Mouse (Mus musculus) embryonic facial prominence, embryonic 12.5 days (tissue): ENCODE results near the gene Neu3. TPM values are rescaled to one million over a fixed set of nuclear protein-coding genes. Genes with fewer than 3 reads are reported as not detected.
"Not testable (repeated sequence)": the region's sequence is repeated elsewhere in the genome, so short reads cannot be mapped to it uniquely, and the experiment has no call there.

ENCODE experiments used
- ATAC-seq: fragments of 200-750 bp; cut with Nextera tagmentation; 2 replicates; pipeline ENCODE4 v1.8.0; 2017; ENCODE audit not compliant: insufficient number of reproducible peaks, insufficient read depth, low FRiP score, low TSS enrichment
- H3K27ac ChIP-seq: fragments of 300-500 bp; sonication (generic); 2 replicates; pipeline ENCODE4 v1.5.1; 2016; ENCODE audit warnings: mild to moderate bottlenecking
- H3K27me3 ChIP-seq: fragments of 300-500 bp; sonication (generic); 2 replicates; pipeline ENCODE4 v1.6.1; 2016; ENCODE audit warnings: mild to moderate bottlenecking, moderate library complexity
- H3K36me3 ChIP-seq: fragments of 300-500 bp; sonication (generic); 2 replicates; pipeline ENCODE4 v1.6.1; 2016; ENCODE audit warnings: mild to moderate bottlenecking
- H3K4me1 ChIP-seq: fragments of 300-500 bp; sonication (generic); 2 replicates; pipeline ENCODE4 v1.6.1; 2016
- H3K4me2 ChIP-seq: fragments of 300-500 bp; sonication (generic); replicated peaks from 2 replicates; pipeline ENCODE4 v1.6.1; 2016; ENCODE audit warnings: mild to moderate bottlenecking, moderate library complexity
- H3K4me3 ChIP-seq: fragments of 300-500 bp; sonication (generic); 2 replicates; pipeline ENCODE4 v1.5.1; 2016; ENCODE audit warnings: mild to moderate bottlenecking
- H3K9ac ChIP-seq: fragments of 300-500 bp; sonication (generic); 2 replicates; pipeline ENCODE4 v1.6.1; 2016; ENCODE audit warnings: mild to moderate bottlenecking, moderate library complexity
- H3K9me3 ChIP-seq: fragments of 300-500 bp; sonication (generic); 2 replicates; pipeline ENCODE4 v1.6.1; 2016; ENCODE audit warnings: mild to moderate bottlenecking, moderate library complexity
- WGBS: fragments of 180-500 bp; shearing (Covaris S2); methylation state at CpG from one replicate; pipeline ENCODE4 v1.1.7; 2016; 5-methylcytosine and 5-hydroxymethylcytosine counted together
- polyA plus RNA-seq: library from polyadenylated mRNA; unstranded; fragments of >200 nt; fragmentation: Nextera tagmentation; extraction: Ambion mirVana; gene quantifications from 2 replicates; pipeline ENCODE4 v1.2.1, GENCODE M21; 2016

Neu3 gene
- polyA plus RNA-seq, 1 experiment from 2014 or later = 2.3 TPM

- H3K9ac ChIP-seq = no peak overlapping the region
- H3K27ac ChIP-seq = no peak overlapping the region
- no peaks in the 10 kb centered on the region for H3K27me3 ChIP-seq
- H3K4me3 ChIP-seq = no peak overlapping the region
- no peak overlapping the region for H3K4me2 ChIP-seq
- no peaks in the 10 kb centered on the region for H3K36me3 ChIP-seq
- H3K4me1 ChIP-seq = no peaks in the 10 kb centered on the region
- H3K9me3 ChIP-seq = no peaks in the 10 kb centered on the region
- 74% methylated on average over 6 of the region's 6 CpGs for WGBS
- no peak for ATAC-seq
Observed at GRCm38 (mm10) chr7:99826096-99826495, 2.1 kb downstream of the Neu3 start.

GRCm38 (mm10) chr7:99825511-99825910 lies 2.7 kb downstream of the Neu3 start:
- Histone ChIP-seq H3K4me1 (no peaks in the 10 kb centered on the region), H3K9me3 (no peaks in the 10 kb centered on the region), H3K27me3 (no peaks in the 10 kb centered on the region), H3K9ac (no peak overlapping the region), H3K27ac (no peak overlapping the region), H3K4me3 (no peak overlapping the region), H3K36me3 (no peaks in the 10 kb centered on the region), H3K4me2 (no peak overlapping the region)
- 82% methylated on average over 9 of the region's 9 CpGs for WGBS
- ATAC-seq = no peak

- WGBS = 85% methylated on average over 16 of the region's 16 CpGs
- Histone ChIP-seq H3K36me3 (no peaks in the 10 kb centered on the region), H3K4me2 (no peak overlapping the region), H3K4me1 (no peaks in the 10 kb centered on the region), H3K27ac (no peak overlapping the region), H3K9me3 (no peaks in the 10 kb centered on the region), H3K27me3 (no peaks in the 10 kb centered on the region), H3K9ac (no peak overlapping the region), H3K4me3 (no peak overlapping the region)
- no peak for ATAC-seq
Observed at GRCm38 (mm10) chr7:99824649-99825483, 3.4 kb downstream of the Neu3 start.

- WGBS = 86% methylated on average over 10 of the region's 10 CpGs
- Histone ChIP-seq H3K27ac (no peak overlapping the region), H3K36me3 (no peaks in the 10 kb centered on the region), H3K9ac (no peak overlapping the region), H3K4me1 (no peaks in the 10 kb centered on the region), H3K9me3 (no peaks in the 10 kb centered on the region), H3K4me2 (no peak overlapping the region), H3K4me3 (no peak overlapping the region), H3K27me3 (no peaks in the 10 kb centered on the region)
- ATAC-seq = no peak
Observed at GRCm38 (mm10) chr7:99823045-99823663, 5.1 kb downstream of the Neu3 start.

GRCm38 (mm10) chr7:99822426-99822825 lies 5.8 kb downstream of the Neu3 start:
- Histone ChIP-seq H3K9ac (no peak overlapping the region), H3K4me3 (no peak overlapping the region), H3K9me3 (no peaks in the 10 kb centered on the region), H3K4me2 (no peak overlapping the region), H3K27ac (no peak overlapping the region), H3K27me3 (no peaks in the 10 kb centered on the region), H3K36me3 (no peaks in the 10 kb centered on the region), H3K4me1 (no peaks in the 10 kb centered on the region)
- 76% methylated on average over 5 of the region's 5 CpGs for WGBS
- no peak for ATAC-seq

- H3K9ac ChIP-seq = no peak overlapping the region
- H3K9me3 ChIP-seq = no peaks in the 10 kb centered on the region
- no peak overlapping the region for H3K4me2 ChIP-seq
- ATAC-seq = no peak
- no peaks in the 10 kb centered on the region for H3K27me3 ChIP-seq
- no peaks in the 10 kb centered on the region for H3K4me1 ChIP-seq
- H3K27ac ChIP-seq = no peak overlapping the region
- H3K4me3 ChIP-seq = no peak overlapping the region
- WGBS = 79% methylated on average over 2 of the region's 2 CpGs
- H3K36me3 ChIP-seq = no peaks in the 10 kb centered on the region
Observed at GRCm38 (mm10) chr7:99821953-99822352, 6.3 kb downstream of the Neu3 start.

- not testable (repeated sequence) for H3K9ac ChIP-seq, H3K4me1 ChIP-seq, H3K4me2 ChIP-seq, H3K27ac ChIP-seq, H3K27me3 ChIP-seq, H3K4me3 ChIP-seq, H3K36me3 ChIP-seq, H3K9me3 ChIP-seq, ATAC-seq
- 21% methylated on average over 9 of the region's 9 CpGs for WGBS
Observed at GRCm38 (mm10) chr7:99818181-99818725, 10.0 kb downstream of the Neu3 start.

- Histone ChIP-seq H3K9me3 (no peaks in the 10 kb centered on the region), H3K27me3 (no peaks in the 10 kb centered on the region), H3K36me3 (0 out of 2 replicates have a peak, but pooled peaks cover 10% of the 10 kb centered on the region), H3K4me1 (no peaks in the 10 kb centered on the region), H3K4me3 (no peak overlapping the region), H3K4me2 (no peak overlapping the region), H3K27ac (no peak overlapping the region), H3K9ac (no peak overlapping the region)
- 86% methylated on average over 11 of the region's 11 CpGs for WGBS
- ATAC-seq = no peak
Observed at GRCm38 (mm10) chr7:99813394-99813793, 14.8 kb downstream of the Neu3 start.

- Histone ChIP-seq H3K9me3 (no peaks in the 10 kb centered on the region), H3K36me3 (0 out of 2 replicates have a peak, but pooled peaks cover 10% of the 10 kb centered on the region), H3K9ac (no peak overlapping the region), H3K27me3 (no peaks in the 10 kb centered on the region), H3K4me3 (no peak overlapping the region), H3K27ac (no peak overlapping the region), H3K4me2 (no peak overlapping the region), H3K4me1 (no peaks in the 10 kb centered on the region)
- WGBS = 88% methylated on average over 4 of the region's 4 CpGs
- ATAC-seq = no peak
Observed at GRCm38 (mm10) chr7:99811661-99812060, 16.6 kb downstream of the Neu3 start.

- no peak overlapping the region for H3K4me2 ChIP-seq
- no peak for ATAC-seq
- H3K9me3 ChIP-seq = no peaks in the 10 kb centered on the region
- no peak overlapping the region for H3K4me3 ChIP-seq
- 77% methylated on average over 2 of the region's 2 CpGs for WGBS
- H3K4me1 ChIP-seq = no peaks in the 10 kb centered on the region
- no peak overlapping the region for H3K9ac ChIP-seq
- no peak overlapping the region for H3K27ac ChIP-seq
- H3K27me3 ChIP-seq = no peaks in the 10 kb centered on the region
- H3K36me3 ChIP-seq = 0 out of 2 replicates have a peak, but pooled peaks cover 10% of the 10 kb centered on the region
Observed at GRCm38 (mm10) chr7:99810814-99811213, 17.4 kb downstream of the Neu3 start.

GRCm38 (mm10) chr7:99807043-99807442 lies 21.2 kb downstream of the Neu3 start:
- not testable (repeated sequence) for H3K36me3 ChIP-seq, H3K4me2 ChIP-seq, ATAC-seq, H3K4me3 ChIP-seq, H3K27ac ChIP-seq, H3K9ac ChIP-seq, H3K9me3 ChIP-seq, H3K4me1 ChIP-seq, H3K27me3 ChIP-seq
- WGBS = 79% methylated on average over 7 of the region's 7 CpGs

GRCm38 (mm10) chr7:99805340-99805739 lies 22.9 kb downstream of the Neu3 start:
- no peak for ATAC-seq
- Histone ChIP-seq H3K4me2 (no peak overlapping the region), H3K4me3 (no peak overlapping the region), H3K9me3 (no peaks in the 10 kb centered on the region), H3K36me3 (no peaks in the 10 kb centered on the region), H3K4me1 (no peaks in the 10 kb centered on the region), H3K27me3 (no peaks in the 10 kb centered on the region), H3K9ac (no peak overlapping the region), H3K27ac (no peak overlapping the region)
- WGBS = 66% methylated on average over 1 of the region's 1 CpGs
